Mouse (Mus musculus): ENCODE measurements around the gene Sez6l.

Sez6l gene

GRCm38 (mm10) chr5:112576993-112577670, at the start of gene Sez6l:
Gene Sez6l, minus strand, starts transcription at chr5:112577185.
- DNase-seq = peak; percentile 89

GRCm38 (mm10) chr5:112625555-112626160, 48.7 kb upstream of the Sez6l start:
- no peak for DNase-seq

- DNase-seq = no peak
These were observed 46.0 kb upstream of the Sez6l start for GRCm38 (mm10) chr5:112622946-112623345.

- DNase-seq = no peak
These were observed 43.3 kb upstream of the Sez6l start for GRCm38 (mm10) chr5:112620256-112620655.

- no peak for DNase-seq
These were observed 42.4 kb upstream of the Sez6l start for GRCm38 (mm10) chr5:112619344-112619743.

GRCm38 (mm10) chr5:112617602-112618247, 40.7 kb upstream of the Sez6l start:
- no peak for DNase-seq

- DNase-seq = no peak
These were observed 39.1 kb upstream of the Sez6l start for GRCm38 (mm10) chr5:112615946-112616617.

- DNase-seq = no peak
These were observed 31.0 kb upstream of the Sez6l start for GRCm38 (mm10) chr5:112607867-112608516.

- no peak for DNase-seq
These were observed 30.1 kb upstream of the Sez6l start for GRCm38 (mm10) chr5:112607119-112607518.

GRCm38 (mm10) chr5:112605371-112605770, 28.4 kb upstream of the Sez6l start:
- DNase-seq = no peak

- DNase-seq = no peak
These were observed 27.3 kb upstream of the Sez6l start for GRCm38 (mm10) chr5:112604251-112604650.

GRCm38 (mm10) chr5:112603594-112603993, 26.6 kb upstream of the Sez6l start:
- DNase-seq = no peak

GRCm38 (mm10) chr5:112600309-112600939, 23.4 kb upstream of the Sez6l start:
- DNase-seq = peak; percentile 96

- DNase-seq = no peak
These were observed 22.7 kb upstream of the Sez6l start for GRCm38 (mm10) chr5:112599538-112600308.

GRCm38 (mm10) chr5:112597876-112598275, 20.9 kb upstream of the Sez6l start:
- DNase-seq = peak; percentile 96

- DNase-seq = no peak
These were observed 20.3 kb upstream of the Sez6l start for GRCm38 (mm10) chr5:112597307-112597706.

GRCm38 (mm10) chr5:112596729-112597128, 19.7 kb upstream of the Sez6l start:
- DNase-seq = no peak

- DNase-seq = no peak
These were observed 19.0 kb upstream of the Sez6l start for GRCm38 (mm10) chr5:112595701-112596632.

- DNase-seq = no peak
These were observed 14.7 kb upstream of the Sez6l start for GRCm38 (mm10) chr5:112591706-112592105.

GRCm38 (mm10) chr5:112586071-112586470, 9.1 kb upstream of the Sez6l start:
- DNase-seq = no peak
